Mouse (Mus musculus) liver, embryonic 14.5 days (tissue): ENCODE results near the gene Dlg2.

Experiments used
- CTCF ChIP-seq: IDR thresholded peaks from 2 replicates; pipeline ENCODE4 v1.5.1; 2016; ENCODE audit warnings: antibody characterized with exemption, low read depth, control low read depth
- EP300 ChIP-seq: IDR thresholded peaks from 2 replicates; pipeline ENCODE4 v1.6.1; 2016; ENCODE audit warnings: antibody characterized with exemption, low read depth

DNA sequence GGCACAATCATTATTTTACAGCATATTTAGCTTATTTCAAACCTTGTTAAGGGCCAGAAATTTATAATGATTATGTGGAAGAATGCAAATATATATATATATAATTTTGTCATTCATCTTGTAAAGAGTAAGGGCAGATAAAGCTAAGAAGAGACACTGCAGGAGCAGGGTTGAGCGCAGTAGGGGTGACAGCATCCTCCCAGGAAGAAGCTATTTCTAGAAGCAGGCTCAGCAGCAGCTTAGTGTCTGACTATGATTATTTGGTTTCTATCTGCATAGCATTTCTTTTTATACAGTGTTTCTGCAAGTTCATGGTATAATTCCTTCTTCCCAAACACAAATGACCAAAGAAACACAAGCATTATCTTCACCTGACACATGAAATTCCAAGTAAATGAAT lies 1479.1 kb downstream of the Dlg2 start:
- TF ChIP-seq CTCF: no peak
- TF ChIP-seq EP300: no peak
